8 mouse cellular contexts compared by ENCODE assay signal in the genomic region with DNA sequence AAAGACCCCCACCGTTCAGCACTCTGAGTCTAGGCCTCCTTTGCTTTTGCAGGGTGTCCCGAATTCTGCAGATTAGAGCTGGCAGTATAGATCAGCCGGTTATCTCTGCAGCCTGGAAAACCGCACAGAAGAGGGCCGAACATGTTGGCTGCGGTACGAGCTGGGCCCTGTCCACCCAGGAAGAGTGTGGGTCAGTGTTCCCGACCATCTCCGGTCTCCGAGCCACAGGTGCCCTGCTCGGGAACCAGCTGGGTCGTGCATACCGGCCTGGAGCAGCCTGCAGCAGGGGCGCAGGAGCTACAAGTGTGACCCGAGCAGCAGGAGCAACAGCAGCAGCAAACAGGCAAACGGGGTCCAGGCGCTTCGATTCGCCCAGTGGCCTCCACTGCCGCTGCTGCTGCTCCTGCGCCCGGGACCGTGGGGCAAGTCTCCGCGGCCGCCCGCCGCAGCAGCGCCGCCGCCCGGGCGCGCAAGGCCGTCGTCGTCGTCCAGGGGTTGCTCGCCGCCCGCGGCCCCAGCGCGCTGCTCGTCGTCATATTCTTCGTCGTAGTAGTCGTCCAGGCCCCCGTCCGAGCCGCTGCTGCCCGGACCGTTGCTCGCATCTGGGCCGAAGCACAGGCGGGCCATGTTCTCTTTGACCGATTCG. TPM values are rescaled to one million over a fixed set of nuclear protein-coding genes. Genes with fewer than 3 reads are reported as not detected.
DNase-seq lines count a peak whose midpoint lies in the region; ATAC-seq lines count a peak whose summit lies in the region.

No protein-coding gene starts in this region.

- no peaks in the 10 kb centered on the region for H3K9me3 ChIP-seq in forebrain, embryonic 13.5 days (replicated peaks)
- no peaks in the 10 kb centered on the region for H3K9me3 ChIP-seq in hindbrain, embryonic 13.5 days
- H3K9me3 ChIP-seq in limb, embryonic 13.5 days, result no peaks in the 10 kb centered on the region
- H3K9me3 ChIP-seq in neural tube, embryonic 12.5 days, result no peaks in the 10 kb centered on the region

- peak; percentile 14 to 63 for DNase-seq in layer of hippocampus, postnatal 14 days (ENCODE audit: low spot score in 2 of 2)
- DNase-seq in layer of hippocampus, adult 9-10 months (ENCODE audit: low spot score), result no peak
- peak; percentile 70 to 90 for DNase-seq in adrenal gland, adult (ENCODE audit: inconsistent age in 2 of 2, low spot score in 1 of 2)
- no peak for DNase-seq in spleen, postnatal 14 days (ENCODE audit: low spot score in 2 of 2)

- H3K27ac ChIP-seq in forebrain, embryonic 13.5 days, result peak overlapping the region; percentile 99
- H3K27ac ChIP-seq in hindbrain, embryonic 13.5 days, result peak overlapping the region; percentile 95
- H3K27ac ChIP-seq in limb, embryonic 13.5 days, result peak overlapping the region; percentile 100
- peak overlapping the region; percentile 97 for H3K27ac ChIP-seq in neural tube, embryonic 12.5 days

- H3K9ac ChIP-seq in forebrain, embryonic 13.5 days, result peak overlapping the region; percentile 97
- H3K9ac ChIP-seq in hindbrain, embryonic 13.5 days, result peak overlapping the region; percentile 92
- H3K9ac ChIP-seq in limb, embryonic 13.5 days, result peak overlapping the region; percentile 100
- peak overlapping the region; percentile 99 for H3K9ac ChIP-seq in neural tube, embryonic 12.5 days

- 0 out of 2 replicates have a peak, but pooled peaks cover 8% of the 10 kb centered on the region for H3K36me3 ChIP-seq in forebrain, embryonic 13.5 days (ENCODE audit: poor library complexity, severe bottlenecking)
- no peaks in the 10 kb centered on the region for H3K36me3 ChIP-seq in hindbrain, embryonic 13.5 days
- peaks cover 17% of the 10 kb centered on the region for H3K36me3 ChIP-seq in limb, embryonic 13.5 days
- peaks cover 6% of the 10 kb centered on the region; the same call in 1 of the 2 replicates for H3K36me3 ChIP-seq in neural tube, embryonic 12.5 days

- WGBS in forebrain, embryonic 13.5 days, result under 1% methylated on average over 51 of the region's 59 CpGs
- WGBS in hindbrain, embryonic 13.5 days, result under 1% methylated on average over 59 of the region's 59 CpGs
- under 1% methylated on average over 57 of the region's 59 CpGs for WGBS in limb, embryonic 13.5 days
- WGBS in neural tube, embryonic 12.5 days, result under 1% methylated on average over 59 of the region's 59 CpGs

- peaks cover 16% of the 10 kb centered on the region for H3K27me3 ChIP-seq in forebrain, embryonic 13.5 days
- H3K27me3 ChIP-seq in hindbrain, embryonic 13.5 days, result peaks cover 9% of the 10 kb centered on the region; the same call in 1 of the 2 replicates
- no peaks in the 10 kb centered on the region for H3K27me3 ChIP-seq in limb, embryonic 13.5 days
- H3K27me3 ChIP-seq in neural tube, embryonic 12.5 days (replicated peaks), result no peaks in the 10 kb centered on the region

- H3K4me3 ChIP-seq in forebrain, embryonic 13.5 days, result peak overlapping the region; percentile 87
- peak overlapping the region; percentile 79 for H3K4me3 ChIP-seq in hindbrain, embryonic 13.5 days
- H3K4me3 ChIP-seq in limb, embryonic 13.5 days, result peak overlapping the region; percentile 98
- H3K4me3 ChIP-seq in neural tube, embryonic 12.5 days, result peak overlapping the region; percentile 91

- peak; percentile 3; the same call in 1 of the 2 replicates for ATAC-seq in forebrain, embryonic 13.5 days
- peak; percentile 2; the same call in 1 of the 2 replicates for ATAC-seq in hindbrain, embryonic 13.5 days (ENCODE audit: low FRiP score)
- no peak for ATAC-seq in limb, embryonic 13.5 days (ENCODE audit: low FRiP score, low read depth)
- ATAC-seq in neural tube, embryonic 12.5 days (ENCODE audit: low FRiP score, low read depth), result no peak

- H3K4me1 ChIP-seq in forebrain, embryonic 13.5 days, result peaks cover 61% of the 10 kb centered on the region
- peaks cover 56% of the 10 kb centered on the region for H3K4me1 ChIP-seq in hindbrain, embryonic 13.5 days (replicated peaks)
- H3K4me1 ChIP-seq in limb, embryonic 13.5 days, result peaks cover 42% of the 10 kb centered on the region
- H3K4me1 ChIP-seq in neural tube, embryonic 12.5 days, result peaks cover 30% of the 10 kb centered on the region

- H3K4me2 ChIP-seq in forebrain, embryonic 13.5 days, result peak overlapping the region; percentile 89
- peak overlapping the region; percentile 92 for H3K4me2 ChIP-seq in hindbrain, embryonic 13.5 days
- peak overlapping the region; percentile 75 for H3K4me2 ChIP-seq in limb, embryonic 13.5 days (replicated peaks)
- peak overlapping the region; percentile 81 for H3K4me2 ChIP-seq in neural tube, embryonic 12.5 days (replicated peaks)

RNA-seq across cellular contexts. Expression of gene Gas1, which starts 1.6 kb away (rescaled TPM):
- total RNA-seq in layer of hippocampus, postnatal 14 days (2021), result 10 to 100 TPM; 11.5 to 11.8 TPM
- 47.8 and 51.6 TPM in 2 replicates for polyA plus RNA-seq in forebrain, embryonic 13.5 days (2015; fragmentation: Nextera tagmentation; extraction: Ambion mirVana)
- 17.0 and 19.1 TPM in 2 replicates for polyA plus RNA-seq in hindbrain, embryonic 13.5 days (2015; fragmentation: Nextera tagmentation; extraction: Ambion mirVana)
- polyA plus RNA-seq in limb, embryonic 13.5 days (2015; fragmentation: Nextera tagmentation; extraction: Ambion mirVana), result 264 and 265 TPM in 2 replicates
- 153 and 168 TPM in 2 replicates for polyA plus RNA-seq in neural tube, embryonic 12.5 days (2016; fragmentation: Nextera tagmentation; extraction: Ambion mirVana)

Comparison
In these comparisons a context has a peak if more than half of its experiments do, and no peak if none do; other contexts are left out.
1. DNase-seq: peak in layer of hippocampus, postnatal 14 days (2 of 2) and adrenal gland, adult (2 of 2); none in layer of hippocampus, adult 9-10 months (single experiment) and spleen, postnatal 14 days (0 of 2).
2. ATAC-seq: peak in forebrain, embryonic 13.5 days (single experiment) and hindbrain, embryonic 13.5 days (single experiment); none in limb, embryonic 13.5 days (single experiment) and neural tube, embryonic 12.5 days (single experiment).
3. Peak in every context shown above with its lines, with median percentiles within 50 percentile points of each other: H3K27ac ChIP-seq, H3K4me2 ChIP-seq, H3K4me3 ChIP-seq and H3K9ac ChIP-seq.